Mouse (Mus musculus): ENCODE measurements around the gene Hmga1. TPM values are rescaled to one million over a fixed set of nuclear protein-coding genes. Genes with fewer than 3 reads are reported as not detected.

The Hmga1 gene
- polyA plus RNA-seq, 1 experiment from 2014 or later = 213 TPM

DNA sequence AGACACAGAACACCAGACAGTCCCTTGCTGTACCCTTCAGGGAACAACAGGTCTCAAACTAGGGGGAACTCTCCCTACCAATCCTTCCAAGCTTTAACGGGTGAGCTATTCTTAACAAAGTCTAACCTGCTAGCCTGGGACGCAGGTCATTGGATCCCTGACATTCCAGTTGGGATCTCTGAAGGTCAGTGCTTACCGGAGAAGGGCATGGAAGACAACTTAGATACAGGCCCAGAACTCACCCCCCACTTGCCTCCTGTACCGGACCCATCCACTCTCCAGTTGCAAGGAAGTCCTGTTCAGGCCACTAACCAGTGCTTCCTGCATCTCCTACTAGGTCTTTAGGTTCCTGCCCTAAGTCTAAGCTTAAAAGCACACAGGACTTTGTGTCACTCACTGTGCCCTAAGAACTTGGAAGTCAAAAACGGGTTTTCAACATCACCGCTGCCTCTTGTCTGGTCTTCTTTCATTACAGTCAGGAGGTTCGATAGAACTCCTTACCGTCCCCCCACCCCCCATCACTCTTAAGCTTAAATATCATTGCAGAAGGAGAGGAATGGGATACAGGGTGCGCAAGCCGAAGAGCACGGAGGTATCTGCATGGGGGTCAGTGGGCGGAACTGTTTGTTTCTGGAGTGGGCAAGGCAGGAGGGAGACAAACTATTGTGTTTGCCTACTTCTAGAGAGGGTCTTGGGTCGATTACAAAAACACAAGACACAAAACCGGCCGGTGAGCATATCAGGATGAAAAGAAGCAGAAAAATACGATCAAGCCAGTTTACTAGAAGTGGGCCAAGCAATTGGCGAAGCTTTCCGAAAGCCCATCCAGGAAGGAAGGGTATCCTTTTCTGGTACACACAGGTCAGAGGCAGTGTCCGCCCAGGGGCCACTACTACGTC, 2.0 kb upstream of the Hmga1 start:
- H3K27me3 ChIP-seq = peaks cover 17% of the 10 kb centered on the region; the same call in 1 of the 2 replicates
- no peaks in the 10 kb centered on the region for H3K9me3 ChIP-seq
- H3K4me1 ChIP-seq = peaks cover 41% of the 10 kb centered on the region
- peak overlapping the region; percentile 92 for H3K4me3 ChIP-seq
- WGBS = 33% methylated on average over 20 of the region's 20 CpGs
- ATAC-seq (ENCODE audit: low FRiP score, low read depth) = no peak
- peak overlapping the region; percentile 97 for H3K27ac ChIP-seq (replicated peaks)
- H3K9ac ChIP-seq (replicated peaks) = peak overlapping the region; percentile 59
- H3K4me2 ChIP-seq (replicated peaks) = peak overlapping the region; percentile 82
- no peaks in the 10 kb centered on the region for H3K36me3 ChIP-seq

DNA sequence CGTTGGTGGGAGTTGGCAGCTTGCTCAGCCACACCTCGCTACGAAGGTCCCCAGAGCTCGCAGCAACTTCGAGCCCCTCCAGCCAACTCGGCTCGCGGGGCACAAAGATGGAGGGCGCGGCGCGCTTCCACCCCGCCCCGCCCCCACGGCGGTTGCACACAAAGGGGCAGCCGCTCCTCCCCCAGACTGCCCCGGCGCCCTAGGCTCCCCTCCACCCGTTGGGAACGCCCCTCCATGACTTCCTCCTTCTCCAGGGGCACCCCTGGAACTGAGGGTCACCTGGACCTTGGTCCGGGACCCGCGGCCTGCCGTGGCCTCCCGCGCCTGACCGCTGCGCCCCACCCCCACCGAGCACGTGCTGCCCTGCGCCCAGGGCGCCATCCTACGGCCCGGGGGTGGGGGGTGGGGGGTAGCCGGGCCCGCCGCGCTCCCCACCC, 1.2 kb upstream of the Hmga1 start:
- WGBS = 1% methylated on average over 39 of the region's 39 CpGs
- Histone ChIP-seq H3K9me3 (no peaks in the 10 kb centered on the region), H3K27me3 (peaks cover 17% of the 10 kb centered on the region; the same call in 1 of the 2 replicates), H3K4me2 (replicated peaks) (peak overlapping the region; percentile 82), H3K4me3 (peak overlapping the region; percentile 92), H3K27ac (replicated peaks) (peak overlapping the region; percentile 97), H3K9ac (replicated peaks) (peak overlapping the region; percentile 59), H3K4me1 (peaks cover 40% of the 10 kb centered on the region), H3K36me3 (no peaks in the 10 kb centered on the region)
- ATAC-seq (ENCODE audit: low FRiP score, low read depth) = peak; percentile 17; the same call in 1 of the 2 replicates

DNA sequence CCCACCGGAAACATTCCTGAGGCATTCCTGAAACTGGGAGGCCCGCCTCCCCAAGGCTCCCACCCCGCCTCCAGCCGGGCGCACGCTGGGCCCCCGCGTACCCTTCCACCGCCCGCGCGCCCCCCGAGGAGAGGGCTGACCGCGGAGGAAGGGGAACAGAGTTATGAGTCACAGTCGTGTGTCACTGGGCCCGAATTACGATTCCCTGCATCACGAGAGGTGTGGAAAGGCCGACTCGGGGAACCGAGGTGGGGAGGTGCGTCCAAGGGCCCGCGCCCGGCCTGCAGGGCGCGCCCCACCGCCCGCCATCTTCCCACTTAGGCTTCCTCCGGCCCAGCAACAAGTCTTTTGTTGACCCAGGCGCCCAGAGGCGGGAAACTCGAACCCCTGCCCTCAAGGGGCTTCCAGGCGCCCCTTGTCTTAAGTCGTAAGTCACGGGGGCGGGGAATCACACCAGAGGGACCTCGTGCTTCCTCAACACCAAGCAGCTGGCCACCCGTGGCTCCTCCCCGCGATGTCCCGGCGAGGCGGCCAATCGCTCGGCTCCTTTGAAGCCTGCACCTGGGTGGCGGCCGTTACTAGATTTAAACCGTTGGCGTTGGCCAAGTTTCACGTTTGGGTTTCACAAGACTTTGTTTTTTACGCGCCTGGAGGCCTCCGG, 655 bp upstream of the Hmga1 start:
- peaks cover 42% of the 10 kb centered on the region for H3K4me1 ChIP-seq
- no peaks in the 10 kb centered on the region for H3K9me3 ChIP-seq
- H3K4me3 ChIP-seq = peak overlapping the region; percentile 92
- peak overlapping the region; percentile 97 for H3K27ac ChIP-seq (replicated peaks)
- H3K36me3 ChIP-seq = no peaks in the 10 kb centered on the region
- peak; percentile 35 for ATAC-seq (ENCODE audit: low FRiP score, low read depth)
- under 1% methylated on average over 46 of the region's 55 CpGs for WGBS
- H3K4me2 ChIP-seq (replicated peaks) = peak overlapping the region; percentile 82
- peaks cover 17% of the 10 kb centered on the region; the same call in 1 of the 2 replicates for H3K27me3 ChIP-seq
- peak overlapping the region; percentile 59 for H3K9ac ChIP-seq (replicated peaks)

DNA sequence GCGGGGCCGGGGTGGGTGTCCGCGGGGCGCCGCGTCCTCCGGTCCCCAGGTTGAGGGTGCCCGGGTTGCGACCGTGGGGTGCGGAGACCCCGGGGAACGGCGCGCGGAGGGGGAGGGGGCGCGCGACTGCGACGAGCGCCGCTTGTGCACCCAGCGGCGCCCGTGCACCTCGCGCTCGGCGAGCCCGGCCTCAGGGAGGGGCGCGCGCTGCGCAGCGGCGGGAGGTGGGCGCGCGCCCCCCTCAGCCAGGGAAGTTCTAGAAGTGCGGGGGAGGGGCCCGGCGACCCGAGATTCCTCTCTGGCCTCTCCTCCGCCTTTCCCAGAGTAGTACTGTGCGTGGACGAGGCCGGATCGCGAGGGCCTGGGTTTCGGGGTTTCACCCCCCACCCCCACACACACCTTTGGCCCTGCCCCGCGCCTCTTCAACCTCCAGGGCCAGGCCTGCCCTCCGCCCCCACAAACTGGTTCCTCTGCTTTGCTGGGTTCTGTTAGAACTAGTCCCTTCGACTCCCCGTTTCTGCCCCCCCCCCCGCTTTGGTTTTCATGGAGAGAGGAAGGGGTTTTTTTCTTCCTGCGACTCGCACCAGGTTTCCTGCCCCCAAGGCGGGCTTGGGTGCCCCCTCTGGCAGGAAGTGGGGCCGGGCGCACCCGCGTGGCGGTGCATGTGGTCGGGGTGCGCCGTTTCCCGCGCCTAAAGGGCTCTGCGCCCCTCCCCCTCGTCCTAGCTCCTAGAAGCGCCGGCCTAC, 1.1 kb downstream of the Hmga1 start:
- WGBS = under 1% methylated on average over 70 of the region's 75 CpGs
- Histone ChIP-seq H3K4me3 (peak overlapping the region; percentile 92), H3K36me3 (peaks cover 13% of the 10 kb centered on the region; the same call in 1 of the 2 replicates), H3K9ac (replicated peaks) (peak overlapping the region; percentile 96), H3K4me2 (replicated peaks) (peak overlapping the region; percentile 82), H3K4me1 (peaks cover 46% of the 10 kb centered on the region), H3K9me3 (no peaks in the 10 kb centered on the region), H3K27ac (replicated peaks) (peak overlapping the region; percentile 97), H3K27me3 (peaks cover 17% of the 10 kb centered on the region; the same call in 1 of the 2 replicates)
- ATAC-seq (ENCODE audit: low FRiP score, low read depth) = peak; percentile 23; the same call in 1 of the 2 replicates

DNA sequence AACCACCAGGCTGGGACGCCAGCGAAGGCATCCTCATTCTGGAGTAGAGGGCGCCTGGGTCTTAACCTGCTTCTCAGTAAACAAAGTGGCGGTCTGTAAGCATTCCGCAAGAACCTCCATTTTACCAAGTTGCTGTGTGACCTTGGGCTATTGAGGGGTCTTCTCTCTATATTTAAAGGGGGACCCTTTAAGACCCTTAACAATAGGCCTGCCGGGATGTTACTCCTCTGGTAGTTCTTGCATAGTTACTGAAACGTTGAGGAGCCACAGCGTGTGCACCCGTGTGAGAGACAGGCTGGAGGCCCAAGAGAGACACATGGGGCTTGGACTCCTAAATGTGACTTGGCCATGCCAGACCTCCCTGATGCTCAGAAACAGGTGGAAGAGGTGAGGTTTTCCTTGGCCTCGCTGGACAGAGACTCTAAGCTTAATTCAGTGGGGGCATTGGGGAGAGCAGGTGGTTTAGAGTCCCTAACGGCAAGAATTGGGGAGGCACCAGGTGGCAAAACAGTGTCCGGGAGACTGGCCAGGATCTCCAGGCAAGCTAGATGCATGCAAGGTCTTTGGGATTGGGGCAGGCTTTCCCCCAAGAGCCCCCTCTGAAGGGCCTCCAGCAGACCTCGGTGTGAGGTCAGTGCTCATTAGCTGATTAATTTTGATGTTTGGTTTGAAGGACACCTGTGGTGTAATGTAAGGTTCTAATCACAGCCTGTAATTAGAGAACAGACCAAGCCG, 1.8 kb downstream of the Hmga1 start:
- Histone ChIP-seq H3K4me1 (peaks cover 46% of the 10 kb centered on the region), H3K27ac (replicated peaks) (peak overlapping the region; percentile 97), H3K9me3 (no peaks in the 10 kb centered on the region), H3K4me2 (replicated peaks) (peak overlapping the region; percentile 82), H3K9ac (replicated peaks) (peak overlapping the region; percentile 96), H3K4me3 (peak overlapping the region; percentile 92), H3K27me3 (peaks cover 17% of the 10 kb centered on the region; the same call in 1 of the 2 replicates), H3K36me3 (peaks cover 13% of the 10 kb centered on the region; the same call in 1 of the 2 replicates)
- 2% methylated on average over 14 of the region's 14 CpGs for WGBS
- no peak for ATAC-seq (ENCODE audit: low FRiP score, low read depth)

DNA sequence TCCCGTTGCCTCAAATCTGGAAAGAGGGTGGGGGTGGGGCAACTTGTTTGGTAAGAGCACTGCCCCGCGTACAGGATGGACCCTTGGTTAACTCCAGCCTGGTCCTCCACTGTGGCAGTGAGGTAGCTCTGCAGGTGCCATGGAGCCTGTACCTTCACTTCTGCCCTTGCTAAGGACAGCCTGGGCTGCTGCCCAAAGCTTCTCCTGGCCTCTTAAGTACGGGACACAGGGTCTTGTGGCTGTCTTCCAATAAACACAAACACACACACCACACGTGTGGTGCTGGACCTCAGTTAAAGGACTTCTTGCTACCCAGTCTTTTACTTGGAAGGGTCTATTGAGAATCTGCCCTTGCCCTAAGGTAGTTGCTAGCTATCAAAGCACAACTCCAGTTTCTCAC, 2.5 kb downstream of the Hmga1 start:
- Histone ChIP-seq H3K36me3 (peaks cover 15% of the 10 kb centered on the region), H3K27ac (replicated peaks) (no peak overlapping the region), H3K27me3 (peaks cover 14% of the 10 kb centered on the region; the same call in 1 of the 2 replicates), H3K9me3 (no peaks in the 10 kb centered on the region), H3K9ac (replicated peaks) (peak overlapping the region; percentile 24; the same call in 1 of the 2 replicates), H3K4me3 (peak overlapping the region; percentile 92), H3K4me1 (peaks cover 47% of the 10 kb centered on the region), H3K4me2 (replicated peaks) (peak overlapping the region; percentile 82)
- ATAC-seq (ENCODE audit: low FRiP score, low read depth) = no peak
- WGBS = 11% methylated on average over 5 of the region's 5 CpGs

DNA sequence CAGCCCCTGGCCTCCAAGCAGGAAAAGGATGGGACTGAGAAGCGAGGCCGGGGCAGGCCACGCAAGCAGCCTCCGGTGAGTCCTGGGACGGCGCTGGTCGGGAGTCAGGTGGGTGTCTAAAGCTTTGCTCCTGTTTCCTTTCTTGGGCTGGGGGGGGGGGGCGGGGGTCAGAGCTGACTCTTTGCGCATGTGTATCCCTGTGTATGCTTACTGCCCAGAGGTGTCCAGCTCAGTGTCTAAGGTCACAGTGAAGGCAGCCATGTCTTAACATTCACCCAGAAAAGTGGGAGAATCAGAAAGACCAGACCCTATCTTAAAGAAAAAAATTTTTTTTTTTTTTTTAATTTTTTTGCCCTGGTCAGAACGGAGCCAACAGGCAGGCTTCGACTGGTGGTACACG, 3.3 kb downstream of the Hmga1 start:
- no peak overlapping the region for H3K4me3 ChIP-seq

DNA sequence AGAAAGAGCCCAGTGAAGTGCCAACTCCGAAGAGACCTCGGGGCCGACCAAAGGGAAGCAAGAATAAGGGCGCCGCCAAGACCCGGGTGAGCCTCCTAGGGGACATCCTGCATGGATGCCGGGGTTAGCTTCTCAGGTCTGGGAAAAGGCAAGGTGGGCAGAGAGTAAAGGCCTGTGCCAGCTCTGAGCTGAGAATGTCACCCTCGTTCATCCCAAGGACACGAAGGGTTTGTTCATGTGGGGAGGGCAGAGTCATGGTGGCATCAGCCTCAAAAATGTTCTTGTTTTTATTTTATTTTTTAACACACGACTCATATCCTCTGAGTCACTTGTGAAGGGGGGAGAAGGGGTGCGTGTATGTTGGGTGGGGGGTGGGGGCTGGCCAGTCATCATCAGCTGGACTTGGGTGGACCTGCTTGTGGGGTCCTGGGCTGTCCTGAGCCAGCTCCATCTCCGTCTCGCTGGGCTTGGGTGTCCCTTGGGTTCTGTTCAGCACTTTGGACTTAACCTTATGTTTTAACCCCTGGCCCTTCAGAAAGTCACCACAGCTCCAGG, 4.7 kb downstream of the Hmga1 start:
- WGBS = 91% methylated on average over 13 of the region's 13 CpGs
- no peak overlapping the region for H3K27ac ChIP-seq (replicated peaks)
- no peak overlapping the region for H3K9ac ChIP-seq (replicated peaks)
- H3K36me3 ChIP-seq = peaks cover 17% of the 10 kb centered on the region
- H3K4me1 ChIP-seq = peaks cover 51% of the 10 kb centered on the region
- no peak overlapping the region for H3K4me2 ChIP-seq (replicated peaks)
- H3K27me3 ChIP-seq = no peaks in the 10 kb centered on the region
- H3K9me3 ChIP-seq = no peaks in the 10 kb centered on the region
- no peak for ATAC-seq (ENCODE audit: low FRiP score, low read depth)
- H3K4me3 ChIP-seq = no peak overlapping the region

More for the DNA sequence above, 3.3 kb downstream of the Hmga1 start:
- no peak overlapping the region for H3K9ac ChIP-seq (replicated peaks)
- WGBS = 63% methylated on average over 12 of the region's 12 CpGs
- peak overlapping the region; percentile 82; the same call in 1 of the 2 replicates for H3K4me2 ChIP-seq (replicated peaks)
- H3K36me3 ChIP-seq = peaks cover 17% of the 10 kb centered on the region
- no peak for ATAC-seq (ENCODE audit: low FRiP score, low read depth)
- peaks cover 10% of the 10 kb centered on the region; the same call in 1 of the 2 replicates for H3K27me3 ChIP-seq
- peaks cover 55% of the 10 kb centered on the region for H3K4me1 ChIP-seq
- H3K9me3 ChIP-seq = no peaks in the 10 kb centered on the region
- no peak overlapping the region for H3K27ac ChIP-seq (replicated peaks)

DNA sequence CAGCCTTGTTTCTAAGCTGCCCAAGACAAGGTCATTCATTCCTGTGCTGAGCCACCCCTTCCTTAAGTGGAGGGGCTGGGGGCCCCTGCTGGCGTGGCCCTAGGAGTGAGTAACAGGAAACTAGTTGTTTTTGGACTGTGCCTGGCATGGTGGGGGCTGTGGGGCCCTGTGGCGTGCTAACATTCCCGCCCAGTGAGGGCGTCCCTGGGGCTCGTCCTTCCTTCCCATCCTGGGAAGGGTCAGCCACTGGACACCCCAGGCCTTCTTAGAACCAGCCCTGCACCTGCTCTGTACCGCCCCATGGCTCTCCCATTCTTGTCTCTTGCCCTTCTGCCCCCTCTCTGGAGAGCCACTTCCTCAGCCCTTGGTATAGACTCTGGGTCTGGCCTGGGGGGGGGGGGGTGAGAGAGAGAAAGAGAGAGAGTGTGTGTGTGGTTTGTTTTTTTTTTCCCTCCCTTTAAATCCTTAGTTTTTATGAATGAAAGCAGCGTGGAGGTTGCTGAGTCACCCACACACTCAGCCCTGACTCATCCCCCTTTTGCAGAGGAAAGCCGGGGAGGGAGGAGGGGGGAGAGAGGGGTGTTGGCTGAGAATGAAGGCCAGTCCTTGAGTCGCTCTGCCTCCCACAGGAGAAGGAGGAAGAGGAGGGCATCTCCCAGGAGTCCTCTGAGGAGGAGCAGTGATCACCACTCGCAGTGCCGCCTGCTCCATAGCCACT, 5.7 kb downstream of the Hmga1 start:
- 43% methylated on average over 10 of the region's 11 CpGs for WGBS
- H3K4me2 ChIP-seq (replicated peaks) = no peak overlapping the region
- H3K9me3 ChIP-seq = no peaks in the 10 kb centered on the region
- no peaks in the 10 kb centered on the region; the same call in 1 of the 2 replicates for H3K27me3 ChIP-seq
- H3K4me3 ChIP-seq = no peak overlapping the region
- H3K36me3 ChIP-seq = peaks cover 17% of the 10 kb centered on the region
- ATAC-seq (ENCODE audit: low FRiP score, low read depth) = no peak
- no peak overlapping the region for H3K9ac ChIP-seq (replicated peaks)
- no peak overlapping the region for H3K27ac ChIP-seq (replicated peaks)
- peaks cover 58% of the 10 kb centered on the region for H3K4me1 ChIP-seq

DNA sequence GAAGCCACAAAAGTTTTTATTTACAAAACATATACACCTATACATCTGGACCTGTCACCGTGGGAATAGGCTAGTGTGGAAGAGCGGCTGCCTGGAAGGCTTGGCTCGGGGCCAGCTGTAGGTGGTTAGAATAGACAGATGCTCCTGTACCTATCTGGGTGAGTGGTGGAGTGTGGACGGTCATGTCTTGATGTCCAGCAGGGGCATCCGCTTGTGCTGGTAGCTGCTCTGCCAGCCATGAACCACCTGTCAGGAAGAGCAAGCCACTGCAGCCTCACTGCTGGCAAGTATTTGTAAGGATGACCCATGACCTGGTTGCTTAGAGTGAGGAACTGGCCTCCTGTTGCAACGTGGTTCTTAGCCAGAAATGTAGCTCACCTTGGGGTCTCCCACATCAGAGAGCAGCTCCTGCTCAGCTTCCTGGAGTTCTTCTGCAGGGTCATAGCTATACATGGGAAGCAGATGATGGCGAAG, 7.5 kb downstream of the Hmga1 start:
- no peak overlapping the region for H3K27ac ChIP-seq (replicated peaks)
- 49% methylated on average over 7 of the region's 7 CpGs for WGBS
- H3K4me1 ChIP-seq = peaks cover 42% of the 10 kb centered on the region

More for the DNA sequence above, 7.5 kb downstream of the Hmga1 start:
- Histone ChIP-seq H3K9ac (replicated peaks) (no peak overlapping the region), H3K27me3 (no peaks in the 10 kb centered on the region; the same call in 1 of the 2 replicates), H3K4me2 (replicated peaks) (no peak overlapping the region), H3K4me3 (no peak overlapping the region), H3K9me3 (no peaks in the 10 kb centered on the region), H3K36me3 (peaks cover 17% of the 10 kb centered on the region)
- ATAC-seq (ENCODE audit: low FRiP score, low read depth) = no peak

All from midbrain, embryonic 12.5 days (tissue).